Mouse (Mus musculus): ENCODE results near the gene Agfg2. TPM values are rescaled to one million over a fixed set of nuclear protein-coding genes. Genes with fewer than 3 reads are reported as not detected.
"Not testable (repeated sequence)": the region's sequence is repeated elsewhere in the genome, so short reads cannot be mapped to it uniquely, and the experiment has no call there.

Agfg2 gene
- polyA plus RNA-seq, 1 experiment from 2014 or later = 16.7 TPM

DNA sequence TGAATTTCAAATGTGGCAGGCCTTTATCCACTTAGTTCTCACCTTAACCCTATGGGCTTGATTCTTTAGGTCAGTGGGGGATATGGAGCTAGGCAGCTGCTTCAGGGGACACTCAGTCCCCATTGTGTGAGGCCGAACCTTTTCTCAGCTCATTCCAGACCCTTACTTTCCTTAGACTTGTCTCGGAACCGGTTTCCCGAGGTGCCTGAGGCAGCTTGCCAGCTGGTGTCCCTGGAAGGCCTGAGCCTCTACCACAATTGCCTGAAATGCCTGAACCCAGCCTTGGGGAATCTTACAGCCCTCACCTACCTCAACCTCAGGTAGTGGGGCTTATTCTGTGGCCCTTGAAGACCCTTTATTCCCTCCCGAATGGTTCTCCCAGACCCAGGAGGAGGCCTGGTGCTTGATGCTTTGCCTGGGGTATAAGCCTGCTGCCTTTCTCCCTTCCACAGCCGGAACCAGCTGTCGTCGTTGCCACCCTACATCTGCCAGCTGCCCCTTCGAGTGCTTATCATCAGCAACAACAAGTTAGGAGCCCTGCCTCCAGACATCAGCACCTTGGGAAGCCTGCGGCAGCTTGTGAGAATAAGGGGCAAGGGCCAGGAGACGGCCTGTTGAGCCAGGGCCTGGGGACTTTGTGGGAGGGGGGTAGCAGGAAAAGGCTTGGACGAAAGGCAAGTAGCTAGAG, 51.0 kb downstream of the Agfg2 start:
- H3K4me3 ChIP-seq = no peak overlapping the region
- H3K4me1 ChIP-seq = peaks cover 38% of the 10 kb centered on the region
- 66% methylated on average over 12 of the region's 12 CpGs for WGBS
- no peak overlapping the region for H3K4me2 ChIP-seq
- peak overlapping the region; percentile 24; the same call in 1 of the 2 replicates for H3K27ac ChIP-seq
- H3K9ac ChIP-seq = no peak overlapping the region
- no peaks in the 10 kb centered on the region for H3K27me3 ChIP-seq
- H3K9me3 ChIP-seq = no peaks in the 10 kb centered on the region
- H3K36me3 ChIP-seq = peaks cover 50% of the 10 kb centered on the region
- ATAC-seq (ENCODE audit: borderline replicate concordance, extremely low read depth, low FRiP score, low TSS enrichment) = no peak

DNA sequence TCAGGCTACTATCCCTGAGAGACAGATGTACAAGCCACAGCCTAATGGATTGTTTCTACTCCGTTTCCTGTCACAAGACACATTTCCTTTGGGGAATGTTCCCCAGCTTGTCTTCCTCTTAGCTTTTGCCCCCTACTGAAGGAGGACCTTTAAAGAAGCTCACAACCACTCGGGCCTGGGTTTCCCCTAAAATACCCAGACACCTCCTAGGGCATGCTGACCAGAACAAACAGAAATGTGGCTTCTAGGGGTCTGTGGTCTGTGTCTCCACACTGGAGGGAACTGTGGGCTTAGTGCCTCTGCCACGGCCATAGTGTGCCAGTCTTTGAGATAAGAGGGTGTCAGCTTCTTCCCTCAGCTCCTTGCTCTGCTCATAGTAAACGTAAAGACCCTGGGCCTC, 52.9 kb downstream of the Agfg2 start:
- peaks cover 31% of the 10 kb centered on the region for H3K36me3 ChIP-seq
- ATAC-seq (ENCODE audit: borderline replicate concordance, extremely low read depth, low FRiP score, low TSS enrichment) = no peak
- H3K4me3 ChIP-seq = peak overlapping the region; percentile 83; the same call in 1 of the 2 replicates
- peaks cover 47% of the 10 kb centered on the region for H3K4me1 ChIP-seq
- H3K27ac ChIP-seq = peak overlapping the region; percentile 98
- no peaks in the 10 kb centered on the region for H3K27me3 ChIP-seq
- H3K4me2 ChIP-seq = peak overlapping the region; percentile 76
- H3K9ac ChIP-seq = peak overlapping the region; percentile 77; the same call in 1 of the 2 replicates
- WGBS = 44% methylated on average over 4 of the region's 4 CpGs
- no peaks in the 10 kb centered on the region for H3K9me3 ChIP-seq

DNA sequence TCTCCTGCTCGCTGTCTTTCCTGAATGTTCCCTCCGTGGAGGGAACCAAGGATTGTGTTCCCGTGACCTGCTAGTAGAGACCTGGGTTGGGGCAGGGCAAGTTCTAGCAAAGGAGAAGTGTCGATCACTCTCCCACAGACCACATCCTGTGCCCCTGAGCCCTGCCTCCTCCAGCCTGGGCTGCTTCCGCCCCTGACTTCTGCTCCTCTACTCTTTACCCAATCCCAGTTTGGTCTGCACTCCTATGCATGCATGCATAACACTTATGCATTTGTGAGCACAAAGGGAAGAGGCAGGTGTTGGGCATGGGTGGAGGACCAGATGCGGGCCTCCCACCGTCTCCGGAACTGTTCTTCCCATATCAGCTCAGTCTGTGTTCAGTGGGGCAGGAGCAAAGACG, 53.4 kb downstream of the Agfg2 start:
- ATAC-seq (ENCODE audit: borderline replicate concordance, extremely low read depth, low FRiP score, low TSS enrichment) = no peak
- Histone ChIP-seq H3K9ac (peak overlapping the region; percentile 77), H3K4me1 (peaks cover 47% of the 10 kb centered on the region), H3K27ac (peak overlapping the region; percentile 98), H3K9me3 (no peaks in the 10 kb centered on the region), H3K27me3 (no peaks in the 10 kb centered on the region), H3K4me3 (peak overlapping the region; percentile 83), H3K36me3 (peaks cover 27% of the 10 kb centered on the region), H3K4me2 (peak overlapping the region; percentile 76)
- 55% methylated on average over 9 of the region's 9 CpGs for WGBS

DNA sequence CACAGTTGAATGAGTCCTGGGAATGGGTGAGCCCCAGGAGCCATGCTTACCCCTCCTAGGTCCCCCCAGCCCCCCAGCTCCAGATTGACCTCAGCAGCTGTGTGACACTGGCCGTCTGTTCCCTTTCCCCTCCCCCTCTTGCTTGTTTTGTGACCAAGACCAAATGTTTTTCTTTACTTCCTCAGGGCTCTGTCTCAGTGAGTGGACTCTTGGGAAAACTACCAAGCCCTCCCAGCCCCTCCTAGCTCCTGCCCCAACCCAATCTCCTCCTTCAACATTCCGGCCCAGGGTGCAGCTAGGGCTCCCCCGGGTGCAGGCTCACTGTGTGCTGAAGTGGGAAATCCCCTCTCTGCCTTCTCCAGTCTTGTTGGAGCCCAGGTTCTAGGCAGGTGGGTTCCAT, 53.9 kb downstream of the Agfg2 start:
- Histone ChIP-seq H3K9ac (peak overlapping the region; percentile 77), H3K9me3 (no peaks in the 10 kb centered on the region), H3K4me2 (peak overlapping the region; percentile 76), H3K36me3 (peaks cover 21% of the 10 kb centered on the region), H3K27ac (peak overlapping the region; percentile 98), H3K27me3 (no peaks in the 10 kb centered on the region), H3K4me3 (peak overlapping the region; percentile 83), H3K4me1 (peaks cover 47% of the 10 kb centered on the region)
- 12% methylated on average over 3 of the region's 3 CpGs for WGBS
- no peak for ATAC-seq (ENCODE audit: borderline replicate concordance, extremely low read depth, low FRiP score, low TSS enrichment)

DNA sequence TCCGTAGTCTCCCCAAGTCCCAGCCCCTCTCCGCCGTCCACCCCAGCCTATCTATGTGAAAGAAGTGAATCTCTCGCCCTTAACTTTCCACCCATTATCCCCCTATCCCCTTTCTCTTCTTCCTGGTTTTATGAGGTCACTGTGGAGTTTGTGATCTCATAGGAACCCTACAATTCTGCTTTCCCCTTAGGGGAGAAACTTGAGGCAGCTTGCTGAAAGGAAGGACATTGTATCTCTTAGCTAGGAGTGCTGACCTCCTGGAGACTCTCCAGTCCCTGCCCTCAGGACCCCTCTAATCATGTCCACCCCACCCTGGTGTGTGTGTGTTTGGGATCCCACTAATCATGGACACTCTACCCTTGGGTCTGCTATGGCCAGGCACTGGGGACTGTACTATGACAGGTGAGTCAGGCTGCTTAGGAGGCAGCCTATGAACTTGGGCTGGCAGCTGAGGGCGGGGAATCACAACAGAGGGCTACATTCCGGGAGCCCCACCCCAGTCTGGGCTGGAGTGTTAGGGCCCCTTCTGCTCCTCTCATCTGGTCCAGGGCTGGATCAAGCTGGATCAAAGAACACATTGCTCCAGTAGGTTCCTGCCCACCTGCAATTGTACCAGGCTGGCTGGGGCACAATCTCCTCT, 54.5 kb downstream of the Agfg2 start:
- 8% methylated on average over 6 of the region's 6 CpGs for WGBS
- Histone ChIP-seq H3K36me3 (peaks cover 15% of the 10 kb centered on the region), H3K27ac (peak overlapping the region; percentile 98), H3K9ac (peak overlapping the region; percentile 77), H3K27me3 (no peaks in the 10 kb centered on the region), H3K4me1 (peaks cover 47% of the 10 kb centered on the region), H3K9me3 (no peaks in the 10 kb centered on the region), H3K4me3 (peak overlapping the region; percentile 83), H3K4me2 (peak overlapping the region; percentile 76)
- no peak for ATAC-seq (ENCODE audit: borderline replicate concordance, extremely low read depth, low FRiP score, low TSS enrichment)

DNA sequence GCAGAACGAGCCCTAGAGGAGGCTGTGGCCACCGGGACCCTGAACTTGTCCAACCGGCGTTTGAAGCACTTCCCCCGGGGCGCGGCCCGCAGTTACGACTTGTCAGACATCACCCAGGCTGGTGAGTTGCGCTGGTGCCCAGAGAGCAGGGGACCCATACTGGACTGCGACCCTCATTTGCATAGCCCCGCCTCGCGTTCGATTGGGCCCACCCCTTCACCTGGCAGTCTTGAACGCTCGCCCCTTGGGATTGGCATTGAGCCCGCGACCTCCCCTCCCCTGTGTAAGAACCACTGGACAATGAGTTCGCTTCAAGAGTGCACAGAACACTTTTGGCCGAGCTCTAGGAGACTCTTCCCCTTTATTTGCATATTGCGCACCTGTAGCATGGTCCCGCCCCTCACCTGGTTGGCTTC, 55.2 kb downstream of the Agfg2 start:
- H3K4me1 ChIP-seq = peaks cover 47% of the 10 kb centered on the region
- WGBS = under 1% methylated on average over 23 of the region's 23 CpGs
- peak; percentile 33; the same call in 1 of the 2 replicates for ATAC-seq (ENCODE audit: borderline replicate concordance, extremely low read depth, low FRiP score, low TSS enrichment)

DNA sequence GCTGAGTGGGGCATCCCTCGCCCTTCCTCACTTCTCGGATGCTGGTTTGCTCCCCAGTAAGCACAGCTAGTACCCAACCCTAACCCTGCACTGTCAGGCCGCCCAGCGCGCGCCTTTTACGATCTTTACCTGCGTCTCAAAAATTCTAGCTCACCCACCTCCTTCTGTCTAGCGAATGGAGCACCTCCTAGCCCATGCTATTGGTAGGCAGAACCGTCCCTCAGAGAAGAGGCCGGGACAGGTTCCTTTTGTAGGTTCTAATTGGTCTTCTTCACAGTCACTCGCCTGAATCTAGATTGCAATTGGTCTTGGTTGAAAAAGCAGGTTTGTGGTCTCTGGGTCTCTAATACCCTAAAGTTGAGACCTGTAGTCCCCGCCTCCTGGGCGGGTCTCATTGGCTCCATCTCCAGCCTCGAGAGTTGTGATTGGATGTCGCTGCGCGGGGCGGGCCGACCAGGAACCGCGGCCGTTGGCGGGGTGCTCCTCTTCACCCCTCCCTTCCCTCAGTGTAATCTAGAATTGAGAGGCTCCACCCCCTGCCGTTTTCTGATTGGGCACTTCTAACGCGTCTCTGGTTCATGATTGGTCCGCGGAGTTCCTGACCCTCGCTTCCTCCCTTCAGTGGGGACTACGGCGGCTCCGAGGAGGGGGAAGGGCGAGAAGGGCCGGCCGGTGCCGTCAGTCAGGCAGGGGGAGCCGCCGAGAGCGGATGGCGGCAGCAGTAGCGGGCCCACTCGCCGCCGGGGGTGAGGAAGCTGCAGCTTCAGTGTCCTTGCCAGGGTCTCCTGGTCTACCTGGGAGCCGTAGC, 55.8 kb downstream of the Agfg2 start, which contains the start of the genes Fbxo24, Lrch4 and Gm20605:
Gene Fbxo24 (minus strand): TSS at position 505 of the 808 bp plus-strand sequence.
Gene Lrch4 (plus strand): TSS at position 624 of the 808 bp plus-strand sequence.
Gene Gm20605 (plus strand): TSS at position 678 of the 808 bp plus-strand sequence.
- H3K4me1 ChIP-seq = peaks cover 44% of the 10 kb centered on the region
- peak within 1 kb of the TSS; percentile 83 for H3K4me3 ChIP-seq
- H3K27me3 ChIP-seq = no peaks in the 10 kb centered on the region
- H3K4me2 ChIP-seq = peak within 1 kb of the TSS; percentile 78
- under 1% methylated on average over 46 of the region's 46 CpGs for WGBS
- H3K9me3 ChIP-seq = no peaks in the 10 kb centered on the region
- peaks cover 3% of the 10 kb centered on the region for H3K36me3 ChIP-seq
- peak within 1 kb of the TSS; percentile 77 for H3K9ac ChIP-seq
- peak within 1 kb of the TSS; percentile 98 for H3K27ac ChIP-seq
- ATAC-seq (ENCODE audit: borderline replicate concordance, extremely low read depth, low FRiP score, low TSS enrichment) = peak; percentile 97

More for the DNA sequence above, 55.2 kb downstream of the Agfg2 start:
- H3K27me3 ChIP-seq = no peaks in the 10 kb centered on the region
- H3K9ac ChIP-seq = peak overlapping the region; percentile 77
- H3K4me2 ChIP-seq = peak overlapping the region; percentile 76
- H3K9me3 ChIP-seq = no peaks in the 10 kb centered on the region
- H3K27ac ChIP-seq = peak overlapping the region; percentile 98
- peak overlapping the region; percentile 83 for H3K4me3 ChIP-seq
- peaks cover 9% of the 10 kb centered on the region for H3K36me3 ChIP-seq

DNA sequence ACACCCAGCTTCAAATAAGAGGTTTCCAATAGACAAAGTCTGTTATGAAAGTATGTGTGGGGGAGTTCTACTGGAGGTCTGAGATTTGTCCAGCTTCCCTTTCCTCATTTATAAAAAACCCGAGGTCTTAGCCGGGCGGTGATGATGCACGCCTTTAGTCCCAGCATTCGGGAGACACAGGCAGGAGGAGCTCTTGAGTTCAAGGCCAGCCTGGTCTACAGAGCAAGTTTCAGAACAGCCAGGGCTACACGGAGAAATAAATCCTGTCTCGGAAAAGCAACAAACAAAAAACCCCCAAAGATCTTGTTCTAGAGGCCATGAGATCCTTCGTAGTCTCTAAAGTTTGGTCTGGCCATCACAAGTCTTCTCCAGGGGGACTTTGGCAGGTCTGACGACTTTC, 56.5 kb downstream of the Agfg2 start:
- Histone ChIP-seq H3K27ac (peak overlapping the region; percentile 79), H3K9me3 (no peaks in the 10 kb centered on the region), H3K4me2 (peak overlapping the region; percentile 78), H3K4me1 (peaks cover 37% of the 10 kb centered on the region), H3K36me3 (no peaks in the 10 kb centered on the region), H3K27me3 (no peaks in the 10 kb centered on the region), H3K4me3 (peak overlapping the region; percentile 47), H3K9ac (peak overlapping the region; percentile 38)
- no peak for ATAC-seq (ENCODE audit: borderline replicate concordance, extremely low read depth, low FRiP score, low TSS enrichment)
- 1% methylated on average over 9 of the region's 9 CpGs for WGBS

DNA sequence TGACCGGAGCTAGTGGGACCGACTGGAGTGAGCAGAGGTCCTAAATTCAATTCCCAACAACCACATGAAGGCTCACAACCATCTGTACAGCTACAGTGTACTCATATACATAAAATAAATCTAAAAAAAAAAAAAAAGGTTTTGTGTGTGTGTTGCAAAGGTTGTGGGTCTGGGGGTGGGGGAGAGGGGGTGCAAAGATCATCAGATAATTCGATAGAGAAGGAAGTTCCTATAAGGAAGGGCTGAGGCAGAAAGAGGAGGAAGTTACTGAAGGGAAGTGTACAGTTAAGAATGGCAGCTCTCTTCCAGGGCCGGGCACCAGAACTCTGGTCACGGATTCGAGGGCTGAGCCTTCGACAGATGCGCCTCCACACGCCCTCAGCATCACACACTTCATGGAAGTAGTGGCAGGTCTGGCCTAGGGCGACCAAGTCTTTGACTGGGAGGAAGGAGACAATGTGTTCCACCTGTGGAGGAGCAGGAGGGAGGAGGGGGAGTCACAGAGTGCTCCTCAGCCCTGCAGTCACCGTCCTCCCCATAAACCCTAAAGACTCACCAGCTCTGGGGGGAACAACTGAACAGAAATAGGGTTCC, 60.5 kb downstream of the Agfg2 start:
- Histone ChIP-seq H3K9me3 (no peaks in the 10 kb centered on the region), H3K4me1 (peaks cover 9% of the 10 kb centered on the region), H3K36me3 (no peaks in the 10 kb centered on the region), H3K27me3 (no peaks in the 10 kb centered on the region), H3K4me2 (no peak overlapping the region), H3K4me3 (no peak overlapping the region), H3K9ac (no peak overlapping the region), H3K27ac (no peak overlapping the region)
- WGBS = 74% methylated on average over 10 of the region's 11 CpGs
- ATAC-seq (ENCODE audit: borderline replicate concordance, extremely low read depth, low FRiP score, low TSS enrichment) = no peak

DNA sequence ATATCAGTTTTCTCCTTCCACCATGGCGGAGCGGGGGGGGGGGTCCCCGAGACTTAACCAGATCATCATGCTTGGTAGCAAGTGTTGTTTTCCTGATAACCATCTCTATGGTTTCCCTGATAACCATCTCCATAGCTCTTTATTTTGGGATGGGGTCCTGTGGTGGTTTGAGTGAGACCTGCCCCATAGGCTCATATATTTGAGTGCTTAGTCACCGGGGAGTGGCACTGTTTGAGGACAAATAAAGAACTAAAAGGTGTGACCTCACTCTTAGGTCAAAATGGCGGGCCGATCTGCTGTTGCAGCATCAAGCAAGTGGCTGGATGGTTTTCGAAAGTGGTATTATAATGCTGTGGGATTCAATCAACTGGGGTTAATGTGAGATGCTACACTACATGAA, 69.2 kb downstream of the Agfg2 start:
- no peaks in the 10 kb centered on the region for H3K27me3 ChIP-seq
- no peak overlapping the region for H3K27ac ChIP-seq
- no peak overlapping the region for H3K4me3 ChIP-seq
- no peak overlapping the region for H3K4me2 ChIP-seq
- no peaks in the 10 kb centered on the region for H3K36me3 ChIP-seq
- ATAC-seq (ENCODE audit: borderline replicate concordance, extremely low read depth, low FRiP score, low TSS enrichment) = no peak
- no peaks in the 10 kb centered on the region for H3K9me3 ChIP-seq
- no peak overlapping the region for H3K9ac ChIP-seq
- peaks cover 28% of the 10 kb centered on the region for H3K4me1 ChIP-seq
- 74% methylated on average over 7 of the region's 7 CpGs for WGBS

DNA sequence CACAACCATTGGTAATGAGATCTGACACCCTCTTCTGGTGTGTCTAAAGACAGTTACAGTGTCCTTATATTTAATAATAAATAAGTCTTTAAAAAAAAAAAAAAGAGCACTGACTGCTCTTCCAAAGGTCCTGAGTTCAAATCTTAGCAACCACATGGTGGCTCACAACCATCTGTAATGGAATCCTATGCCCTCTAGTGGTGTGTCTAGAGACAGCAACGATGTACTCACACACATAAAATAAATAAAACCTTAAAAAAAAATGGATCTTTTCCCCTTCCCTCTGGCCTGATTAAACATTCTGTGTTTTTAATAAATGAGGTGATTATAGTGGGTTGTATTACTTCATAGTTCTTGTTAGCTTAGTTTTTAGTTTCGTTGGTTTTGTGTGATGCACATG, 69.6 kb downstream of the Agfg2 start:
- not testable (repeated sequence) for H3K27me3 ChIP-seq; H3K4me2 ChIP-seq; H3K36me3 ChIP-seq; ATAC-seq (ENCODE audit: borderline replicate concordance, extremely low read depth, low FRiP score, low TSS enrichment); H3K9me3 ChIP-seq; H3K4me3 ChIP-seq; H3K27ac ChIP-seq; H3K9ac ChIP-seq
- WGBS = 62% methylated on average over 2 of the region's 2 CpGs
- H3K4me1 ChIP-seq = peaks cover 32% of the 10 kb centered on the region
